Comparison of ENCODE assay signal across 11 mouse cellular contexts in the genomic region with DNA sequence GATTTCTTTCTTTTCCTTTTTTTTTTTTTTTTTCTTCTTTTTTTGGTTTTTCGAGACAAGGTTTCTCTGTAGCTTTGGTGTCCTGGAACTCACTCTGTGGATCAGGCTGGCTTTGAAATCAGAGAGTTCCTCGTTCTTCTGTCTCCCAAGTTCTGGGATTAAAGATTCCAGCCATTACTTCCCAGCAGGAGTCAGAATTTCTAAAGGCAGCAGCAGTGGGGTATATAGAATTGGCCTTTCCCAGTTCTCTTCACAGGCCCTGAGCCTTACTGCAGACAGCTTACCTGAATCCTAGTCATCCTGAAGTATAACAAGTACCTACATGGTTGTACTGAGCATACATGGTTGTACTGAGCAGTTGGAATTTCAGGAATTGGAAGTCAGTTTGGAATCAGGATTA. TPM values are rescaled to one million over a fixed set of nuclear protein-coding genes. Genes with fewer than 3 reads are reported as not detected.
DNase-seq lines count a peak whose midpoint lies in the region; ATAC-seq and TF ChIP-seq lines count a peak whose summit lies in the region.
"Had no signal": no experiment of that assay in that cellular context is flagged by ENCODE, and none has a peak within 500 bp of the region (broad histone marks: within the 10 kb centered on the region; RNA-seq: fewer than 3 reads in every experiment).

No protein-coding gene starts in this region.

- no peak overlapping the region for H3K4me3 ChIP-seq in forebrain, embryonic 13.5 days
- H3K4me3 ChIP-seq in forebrain, embryonic 14.5 days (ENCODE audit: low read depth, low read length), result no peak overlapping the region
- no peak overlapping the region for H3K4me3 ChIP-seq in kidney, embryonic 15.5 days (replicated peaks)
- H3K4me3 ChIP-seq in bone marrow macrophage, adult 2 months (ENCODE audit: insufficient read depth, low read length), result peak overlapping the region; percentile 82
- peak overlapping the region; percentile 94 for H3K4me3 ChIP-seq in liver, embryonic 16.5 days (ENCODE audit: low read depth, low read length)

- H3K27me3 ChIP-seq in forebrain, embryonic 13.5 days, result peaks cover 3% of the 10 kb centered on the region; the same call in 1 of the 2 replicates
- no peaks in the 10 kb centered on the region for H3K27me3 ChIP-seq in forebrain, embryonic 14.5 days (replicated peaks; ENCODE audit: control insufficient read depth, insufficient read depth, low read length)
- H3K27me3 ChIP-seq in kidney, embryonic 15.5 days, result no peaks in the 10 kb centered on the region
- no peaks in the 10 kb centered on the region for H3K27me3 ChIP-seq in liver, embryonic 16.5 days (ENCODE audit: control insufficient read depth, insufficient read depth, low read depth, low read length)
- H3K27me3 ChIP-seq: Patski had no signal

- 25% methylated on average over 2 of the region's 2 CpGs for WGBS in forebrain, embryonic 13.5 days
- WGBS in forebrain, embryonic 14.5 days, result 13% methylated on average over 2 of the region's 2 CpGs
- WGBS in kidney, embryonic 15.5 days, result 85% methylated on average over 2 of the region's 2 CpGs
- WGBS in liver, embryonic 16.5 days (ENCODE audit: insufficient replicate concordance), result 45% methylated on average over 2 of the region's 2 CpGs

- H3K4me2 ChIP-seq in forebrain, embryonic 13.5 days, result peak overlapping the region; percentile 14
- no peak overlapping the region for H3K4me2 ChIP-seq in forebrain, embryonic 14.5 days (ENCODE audit: low read length)
- H3K4me2 ChIP-seq in kidney, embryonic 15.5 days, result 0 out of 2 replicates have a peak overlapping the region, but pooled peaks have one; percentile 12
- peak overlapping the region; percentile 95 for H3K4me2 ChIP-seq in liver, embryonic 16.5 days (ENCODE audit: low read depth, low read length)

- no peaks in the 10 kb centered on the region for H3K9me3 ChIP-seq in forebrain, embryonic 13.5 days (replicated peaks)
- H3K9me3 ChIP-seq in forebrain, embryonic 14.5 days (replicated peaks; ENCODE audit: control insufficient read depth, low read length), result no peaks in the 10 kb centered on the region
- no peaks in the 10 kb centered on the region for H3K9me3 ChIP-seq in kidney, embryonic 15.5 days (replicated peaks)
- H3K9me3 ChIP-seq in liver, embryonic 16.5 days (replicated peaks; ENCODE audit: control insufficient read depth, low read length), result no peaks in the 10 kb centered on the region

- H3K27ac ChIP-seq in forebrain, embryonic 13.5 days, result no peak overlapping the region
- H3K27ac ChIP-seq in forebrain, embryonic 14.5 days (ENCODE audit: low read depth, low read length), result no peak overlapping the region
- H3K27ac ChIP-seq in kidney, embryonic 15.5 days, result no peak overlapping the region
- H3K27ac ChIP-seq in bone marrow macrophage, adult 2 months (ENCODE audit: insufficient read depth, low read depth, low read length), result no peak overlapping the region
- H3K27ac ChIP-seq in liver, embryonic 16.5 days (ENCODE audit: low read length), result peak overlapping the region; percentile 96
- H3K27ac ChIP-seq: layer of hippocampus, adult 2 months had no signal

- DNase-seq in forebrain, embryonic 14.5 days (ENCODE audit: low spot score), result no peak
- no peak for DNase-seq in kidney, postnatal 4 days
- DNase-seq in kidney, adult 8-10 months, result no peak
- no peak for DNase-seq in cerebellum, postnatal 14 days
- DNase-seq: cerebellum, postnatal 36 days had no signal

- TF ChIP-seq POLR2A in bone marrow macrophage, adult 2 months (IDR thresholded peaks at IDR 0.05; ENCODE audit: borderline replicate concordance, low read depth, low read length), result no peak

- H3K4me1 ChIP-seq in forebrain, embryonic 13.5 days, result peaks cover 16% of the 10 kb centered on the region
- H3K4me1 ChIP-seq in forebrain, embryonic 14.5 days (ENCODE audit: control insufficient read depth, insufficient read depth, low read length), result 0 out of 2 replicates have a peak, but pooled peaks cover 2% of the 10 kb centered on the region
- H3K4me1 ChIP-seq in kidney, embryonic 15.5 days, result peaks cover 24% of the 10 kb centered on the region
- H3K4me1 ChIP-seq in bone marrow macrophage, adult 2 months (ENCODE audit: control insufficient read depth, insufficient read depth, low read length), result peaks cover 19% of the 10 kb centered on the region
- peaks cover 49% of the 10 kb centered on the region for H3K4me1 ChIP-seq in liver, embryonic 16.5 days (ENCODE audit: control insufficient read depth, low read depth, low read length)

- no peak for ATAC-seq in forebrain, embryonic 13.5 days
- ATAC-seq in forebrain, embryonic 14.5 days, result no peak
- ATAC-seq in kidney, embryonic 15.5 days (replicated peaks; ENCODE audit: low FRiP score), result no peak
- no peak for ATAC-seq in liver, embryonic 16.5 days (ENCODE audit: low read depth)
- ATAC-seq: Patski had no signal

- 0 out of 2 replicates have a peak overlapping the region, but pooled peaks have one; percentile 12 for H3K9ac ChIP-seq in forebrain, embryonic 13.5 days
- H3K9ac ChIP-seq in forebrain, embryonic 14.5 days (ENCODE audit: low read length), result no peak overlapping the region
- no peak overlapping the region for H3K9ac ChIP-seq in kidney, embryonic 15.5 days
- peak overlapping the region; percentile 98 for H3K9ac ChIP-seq in liver, embryonic 16.5 days (ENCODE audit: low read depth, low read length)

- TF ChIP-seq CTCF in bone marrow macrophage, adult 2 months (IDR thresholded peaks at IDR 0.05; ENCODE audit: low read depth, low read length), result no peak

- no peaks in the 10 kb centered on the region for H3K36me3 ChIP-seq in forebrain, embryonic 13.5 days (ENCODE audit: poor library complexity, severe bottlenecking)
- no peaks in the 10 kb centered on the region for H3K36me3 ChIP-seq in forebrain, embryonic 14.5 days (ENCODE audit: control insufficient read depth, insufficient read depth, low read length)
- H3K36me3 ChIP-seq in kidney, embryonic 15.5 days, result no peaks in the 10 kb centered on the region
- no peaks in the 10 kb centered on the region for H3K36me3 ChIP-seq in liver, embryonic 16.5 days (ENCODE audit: control insufficient read depth, insufficient read depth)

RNA-seq across cellular contexts. Expression of a gene that starts 1.8 kb away (rescaled TPM):
- polyA plus RNA-seq in forebrain, embryonic 13.5 days (2015; fragmentation: Nextera tagmentation; extraction: Ambion mirVana), result 17.0 and 19.0 TPM in 2 replicates
- polyA plus RNA-seq in forebrain, embryonic 14.5 days (2014; fragmentation: Nextera tagmentation; extraction: Ambion mirVana), result 20.2 and 22.3 TPM in 2 replicates
- 44.4 and 45.2 TPM in 2 replicates for polyA plus RNA-seq in kidney, embryonic 15.5 days (2015; fragmentation: Nextera tagmentation; extraction: Ambion mirVana)
- 33.2 and 36.2 TPM in 2 replicates for polyA plus RNA-seq in bone marrow macrophage, adult 2 months (2012; ENCODE audit: insufficient read depth, insufficient read length, missing spikeins)
- 45.0 and 45.6 TPM in 2 replicates for polyA plus RNA-seq in liver, embryonic 16.5 days (2015; fragmentation: Nextera tagmentation; extraction: Ambion mirVana)

Comparison
In these comparisons a context has a peak if more than half of its experiments do, and no peak if none do; other contexts are left out.
1. H3K9ac ChIP-seq: peak in forebrain, embryonic 13.5 days (single experiment) and liver, embryonic 16.5 days (single experiment); none in forebrain, embryonic 14.5 days (single experiment) and kidney, embryonic 15.5 days (single experiment).
2. H3K4me3 ChIP-seq: peak in bone marrow macrophage, adult 2 months (single experiment) and liver, embryonic 16.5 days (single experiment); none in forebrain, embryonic 13.5 days (single experiment), forebrain, embryonic 14.5 days (single experiment) and kidney, embryonic 15.5 days (single experiment).